Mouse (Mus musculus): ENCODE data around the gene Tut7. TPM values are rescaled to one million over a fixed set of nuclear protein-coding genes. Genes with fewer than 3 reads are reported as not detected.
"Not testable (repeated sequence)": the region's sequence is repeated elsewhere in the genome, so short reads cannot be mapped to it uniquely, and the experiment has no call there.

Tut7 gene
- polyA plus RNA-seq, 1 experiment from 2014 or later: 62.8 TPM

- H3K9me3 ChIP-seq: no peaks in the 10 kb centered on the region
- no peak overlapping the region for H3K9ac ChIP-seq (replicated peaks)
- H3K4me3 ChIP-seq: no peak overlapping the region
- peaks cover 7% of the 10 kb centered on the region for H3K27me3 ChIP-seq
- WGBS: 35% methylated on average over 29 of the region's 29 CpGs
- no peaks in the 10 kb centered on the region for H3K36me3 ChIP-seq
- H3K27ac ChIP-seq (replicated peaks): no peak overlapping the region
- H3K4me1 ChIP-seq: no peaks in the 10 kb centered on the region
- no peak for ATAC-seq (ENCODE audit: low FRiP score, low read depth)
- H3K4me2 ChIP-seq (replicated peaks): peak overlapping the region; percentile 35
Observed at GRCm38 (mm10) chr13:59726139-59726867, 96.6 kb downstream of the Tut7 start.

GRCm38 (mm10) chr13:59722089-59722488 lies 100.9 kb downstream of the Tut7 start:
- H3K9me3 ChIP-seq; H3K9ac ChIP-seq (replicated peaks); H3K36me3 ChIP-seq; ATAC-seq (ENCODE audit: low FRiP score, low read depth); H3K4me1 ChIP-seq; H3K27ac ChIP-seq (replicated peaks); H3K4me3 ChIP-seq; H3K27me3 ChIP-seq; H3K4me2 ChIP-seq (replicated peaks): not testable (repeated sequence)
- 91% methylated on average over 1 of the region's 1 CpGs for WGBS

Other genes with a start within 250 kb of the Tut7 start
- 29.5 and 30.4 TPM in 2 replicates for gene Agtpbp1, start 237.9 kb downstream of the Tut7 start, polyA plus RNA-seq (2016; fragmentation: Nextera tagmentation; extraction: Ambion mirVana)
- 128 and 136 TPM in 2 replicates for gene Naa35, start 237.9 kb downstream of the Tut7 start, polyA plus RNA-seq (2016; fragmentation: Nextera tagmentation; extraction: Ambion mirVana)
- 122 and 134 TPM in 2 replicates for gene Golm1, start 147.3 kb downstream of the Tut7 start, polyA plus RNA-seq (2016; fragmentation: Nextera tagmentation; extraction: Ambion mirVana)
- not detected in 2 replicates for gene 4921517D22Rik, start 129.0 kb downstream of the Tut7 start, polyA plus RNA-seq (2016; fragmentation: Nextera tagmentation; extraction: Ambion mirVana)
- 0.05 TPM in 2 replicates for gene Spata31d1a, start 112.8 kb downstream of the Tut7 start, polyA plus RNA-seq (2016; fragmentation: Nextera tagmentation; extraction: Ambion mirVana)
- gene Spata31d1b, start 110.9 kb downstream of the Tut7 start, polyA plus RNA-seq (2016; fragmentation: Nextera tagmentation; extraction: Ambion mirVana): 0.07 TPM in 1 of 2 replicates, not detected in the other
- gene Spata31d1d, start 91.4 kb downstream of the Tut7 start, polyA plus RNA-seq (2016; fragmentation: Nextera tagmentation; extraction: Ambion mirVana): not detected in 2 replicates
- 0.20 TPM in 1 of 2 replicates, not detected in the other for gene 1700014D04Rik, start 76.4 kb downstream of the Tut7 start, polyA plus RNA-seq (2016; fragmentation: Nextera tagmentation; extraction: Ambion mirVana)
- 118 and 131 TPM in 2 replicates for gene Isca1, start 53.3 kb downstream of the Tut7 start, polyA plus RNA-seq (2016; fragmentation: Nextera tagmentation; extraction: Ambion mirVana)
- not detected in 2 replicates for gene Gm49354, start 40.9 kb downstream of the Tut7 start, polyA plus RNA-seq (2016; fragmentation: Nextera tagmentation; extraction: Ambion mirVana)